Mouse (Mus musculus) CH12.LX (cell line): ENCODE measurements at regions not wholly inside any gene's neighbourhood (a gene's known extent, or its start where the extent isn't known, plus 50 kb on each side); places are given as distances from the start of the nearest gene placed in this dataset.

Experiments
- DNase-seq: peaks from one replicate; pipeline ENCODE4 v3.0.0-alpha.2; 2013; ENCODE audit errors: extremely low read depth
- H3K27ac ChIP-seq: 2 replicates; pipeline ENCODE4 v1.5.1; 2012; ENCODE audit warnings: low read depth, mild to moderate bottlenecking, control low read depth, moderate library complexity; ENCODE audit not compliant: insufficient read depth
- H3K27me3 ChIP-seq: replicated peaks from 2 replicates; pipeline ENCODE3; 2012; ENCODE audit warnings: inconsistent platforms
- H3K36me3 ChIP-seq, 2 experiments: replicated peaks in 1 of 2; 2 replicates each; pipeline versions ENCODE3 to v1.6.1; 2012; ENCODE audit warnings: inconsistent platforms in 1 of 2, low read length in 1 of 2, mild to moderate bottlenecking in 1 of 2, mixed read lengths in 1 of 2, moderate library complexity in 1 of 2; ENCODE audit not compliant: control insufficient read depth in 1 of 2, insufficient read depth in 1 of 2
- H3K4me1 ChIP-seq, 2 experiments: 2 replicates each; pipeline ENCODE4 v1.6.1; 2012; ENCODE audit warnings: inconsistent platforms in 1 of 2, moderate library complexity in 1 of 2; ENCODE audit not compliant: insufficient read depth in 2 of 2, control insufficient read depth in 1 of 2
- H3K4me2 ChIP-seq: 2 replicates; pipeline ENCODE4 v1.6.1; 2012; ENCODE audit warnings: low read depth, mild to moderate bottlenecking, control low read depth; ENCODE audit not compliant: poor library complexity, insufficient read depth, severe bottlenecking
- H3K4me3 ChIP-seq, 3 experiments: fragments of 150-350 bp in 1 of 3; sonication (generic) in 1 of 3; replicated peaks in 1 of 3; 2 replicates each; pipeline versions ENCODE3 to v1.5.1; 2011 to 2012; ENCODE audit warnings: low read depth in 2 of 3, low read length in 2 of 3, mild to moderate bottlenecking in 2 of 3, moderate library complexity in 2 of 3, control low read depth in 1 of 3, improper control_type of control experiment in 1 of 3, inconsistent platforms in 1 of 3, mixed read lengths in 1 of 3; ENCODE audit not compliant: poor library complexity in 1 of 3
- H3K79me2 ChIP-seq: replicated peaks from 2 replicates; pipeline ENCODE4 v1.6.1; 2012; ENCODE audit warnings: mild to moderate bottlenecking, moderate library complexity; ENCODE audit not compliant: control insufficient read depth, poor library complexity, insufficient read depth, severe bottlenecking; ENCODE audit errors: extremely low read depth
- H3K9ac ChIP-seq: 2 replicates; pipeline ENCODE4 v1.6.1; 2012; ENCODE audit warnings: low read depth, mild to moderate bottlenecking, control low read depth, moderate library complexity; ENCODE audit not compliant: insufficient read depth
- H3K9me3 ChIP-seq: replicated peaks from 2 replicates; pipeline ENCODE3; 2012; ENCODE audit warnings: low read length, inconsistent platforms, mixed read lengths
- CTCF ChIP-seq, 2 experiments: IDR thresholded peaks in 1 of 2; conservative IDR thresholded peaks in 1 of 2; 2 replicates each; pipeline ENCODE4 v1.5.1; 2011 to 2012; ENCODE audit warnings: low read depth in 2 of 2, low read length in 2 of 2, improper control_type of control experiment in 1 of 2, inconsistent platforms in 1 of 2, mild to moderate bottlenecking in 1 of 2, moderate library complexity in 1 of 2
- E2F4 ChIP-seq: IDR thresholded peaks from 2 replicates; pipeline ENCODE4 v1.6.1; 2011; ENCODE audit warnings: low read depth, low read length, improper control_type of control experiment; ENCODE audit not compliant: insufficient replicate concordance
- ELF1 ChIP-seq: IDR thresholded peaks from 2 replicates; pipeline ENCODE4 v1.6.1; 2014; ENCODE audit warnings: low read depth, mild to moderate bottlenecking, inconsistent platforms, low read length, improper control_type of control experiment
- ETS1 ChIP-seq: conservative IDR thresholded peaks from 2 replicates; pipeline ENCODE4 v1.6.1; 2012; ENCODE audit warnings: low read depth, mild to moderate bottlenecking, inconsistent platforms, low read length, improper control_type of control experiment, moderate library complexity
- HCFC1 ChIP-seq: IDR thresholded peaks from 2 replicates; pipeline ENCODE4 v1.6.1; 2012; ENCODE audit warnings: low read depth, mild to moderate bottlenecking, inconsistent platforms, low read length, improper control_type of control experiment
- JUN ChIP-seq: IDR thresholded peaks from 2 replicates; pipeline ENCODE4 v1.6.1; 2011; ENCODE audit warnings: low read depth, mild to moderate bottlenecking, low read length, improper control_type of control experiment, moderate library complexity; ENCODE audit not compliant: insufficient read depth
- JUND ChIP-seq: conservative IDR thresholded peaks from 2 replicates; pipeline ENCODE4 v1.6.1; 2011; ENCODE audit warnings: low read depth, low read length, improper control_type of control experiment
- KAT2A ChIP-seq: IDR thresholded peaks from 2 replicates; pipeline ENCODE4 v1.6.1; 2012; ENCODE audit warnings: low read length, improper control_type of control experiment, inconsistent platforms; ENCODE audit not compliant: insufficient replicate concordance
- MAZ ChIP-seq: IDR thresholded peaks from 2 replicates; pipeline ENCODE4 v1.6.1; 2012; ENCODE audit warnings: low read depth, mild to moderate bottlenecking, inconsistent platforms, low read length, improper control_type of control experiment, moderate library complexity
- MXI1 ChIP-seq: IDR thresholded peaks from 2 replicates; pipeline ENCODE4 v1.6.1; 2011; ENCODE audit warnings: mild to moderate bottlenecking, low read depth, low read length, improper control_type of control experiment
- NELFE ChIP-seq: IDR thresholded peaks from 2 replicates; pipeline ENCODE4 v1.6.1; 2011; ENCODE audit warnings: low read depth, low read length, improper control_type of control experiment
- NRF1 ChIP-seq: IDR thresholded peaks from 2 replicates; pipeline ENCODE4 v1.6.1; 2014; ENCODE audit warnings: low read depth, mild to moderate bottlenecking, inconsistent platforms, low read length, improper control_type of control experiment, moderate library complexity
- RAD21 ChIP-seq: IDR thresholded peaks from 2 replicates; pipeline ENCODE4 v1.6.1; 2011; ENCODE audit warnings: low read depth, mild to moderate bottlenecking, low read length, improper control_type of control experiment, moderate library complexity
- RCOR1 ChIP-seq: conservative IDR thresholded peaks from 2 replicates; pipeline ENCODE4 v1.6.1; 2012; ENCODE audit warnings: low read depth, mild to moderate bottlenecking, inconsistent platforms, low read length, improper control_type of control experiment
- SMC3 ChIP-seq: IDR thresholded peaks from 2 replicates; pipeline ENCODE4 v1.6.1; 2011; ENCODE audit warnings: low read depth, low read length, improper control_type of control experiment
- TBP ChIP-seq: conservative IDR thresholded peaks from 2 replicates; pipeline ENCODE4 v1.6.1; 2011; ENCODE audit warnings: low read depth, low read length, improper control_type of control experiment
- TCF12 ChIP-seq: IDR thresholded peaks from 2 replicates; pipeline ENCODE4 v1.6.1; 2014; ENCODE audit warnings: low read depth, mild to moderate bottlenecking, inconsistent platforms, low read length, improper control_type of control experiment
- ZMIZ1 ChIP-seq: IDR thresholded peaks from 2 replicates; pipeline ENCODE4 v1.6.1; 2012; ENCODE audit warnings: low read depth, mild to moderate bottlenecking, inconsistent platforms, low read length, improper control_type of control experiment
- ZNF384 ChIP-seq: IDR thresholded peaks from 2 replicates; pipeline ENCODE4 v1.6.1; 2012; ENCODE audit warnings: low read depth, low read length, improper control_type of control experiment, inconsistent platforms
- dilution Hi-C: fragments of 300-500 bp; cut with MboI; formaldehyde crosslinking; loops from 2 replicates; pipeline ENCODE4 v1.14.3; 2020; ENCODE audit warnings: low sequenced_read_pairs; ENCODE audit not compliant: extremely low pct_unique_long_range_greater_than_20kb, extremely low pct_ligation_motif_present
- in situ Hi-C: fragments of 300-500 bp; cut with MboI; formaldehyde crosslinking; loops from 3 replicates; pipeline ENCODE4 v1.14.3; 2019; ENCODE audit warnings: low sequenced_read_pairs, low pct_ligation_motif_present, low pct_unique_long_range_greater_than_20kb, mixed read lengths

DNA sequence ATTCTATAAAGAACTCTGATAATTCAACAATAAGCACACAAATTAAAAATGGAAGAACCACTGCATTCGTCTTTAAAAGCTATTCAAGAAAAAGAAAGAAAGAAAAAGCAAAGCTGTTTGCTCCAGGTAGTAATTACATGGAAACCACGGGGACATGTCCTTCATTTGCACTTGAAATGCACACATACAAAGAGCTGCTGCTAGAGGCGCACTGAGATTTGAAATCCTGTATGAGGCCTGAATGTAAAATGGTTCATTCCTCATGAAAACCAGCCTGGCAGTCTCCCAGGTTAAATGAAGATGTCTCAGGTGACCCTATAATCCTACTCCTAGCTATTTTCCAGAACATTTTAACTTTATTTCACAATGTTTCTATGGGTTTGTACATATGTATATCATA lies 123.7 kb upstream of the Vmn2r7 start:
- H3K4me2 ChIP-seq = no peak overlapping the region
- TF ChIP-seq JUND (no peak), ZMIZ1 (no peak), MXI1 (no peak), NELFE (no peak), SMC3 (no peak), RCOR1 (no peak), KAT2A (no peak), MAZ (no peak), NRF1 (no peak), JUN (no peak), ETS1 (no peak), E2F4 (no peak), HCFC1 (no peak), TBP (no peak), ZNF384 (no peak), ELF1 (no peak), CTCF (conservative IDR thresholded peaks at IDR 0.05 in 1 of 2, IDR thresholded peaks at IDR 0.05 in 1 of 2; ENCODE audit: low read depth in 2 of 2, low read length in 2 of 2) (no peak)
- no peak overlapping the region for H3K27ac ChIP-seq
- no peak overlapping the region for H3K4me3 ChIP-seq
- no peak for DNase-seq
- H3K4me1 ChIP-seq = peaks cover 0 to 11% of the 10 kb centered on the region in 2 experiments; a peak in 2 of 4 replicates
- no peaks in the 10 kb centered on the region for H3K36me3 ChIP-seq
- no peaks in the 10 kb centered on the region for H3K27me3 ChIP-seq
- in situ Hi-C loops = no loop called here
- no peak overlapping the region for H3K9ac ChIP-seq
- no peaks in the 10 kb centered on the region for H3K79me2 ChIP-seq
- H3K9me3 ChIP-seq = no peaks in the 10 kb centered on the region
- dilution Hi-C loops = no loop called here

DNA sequence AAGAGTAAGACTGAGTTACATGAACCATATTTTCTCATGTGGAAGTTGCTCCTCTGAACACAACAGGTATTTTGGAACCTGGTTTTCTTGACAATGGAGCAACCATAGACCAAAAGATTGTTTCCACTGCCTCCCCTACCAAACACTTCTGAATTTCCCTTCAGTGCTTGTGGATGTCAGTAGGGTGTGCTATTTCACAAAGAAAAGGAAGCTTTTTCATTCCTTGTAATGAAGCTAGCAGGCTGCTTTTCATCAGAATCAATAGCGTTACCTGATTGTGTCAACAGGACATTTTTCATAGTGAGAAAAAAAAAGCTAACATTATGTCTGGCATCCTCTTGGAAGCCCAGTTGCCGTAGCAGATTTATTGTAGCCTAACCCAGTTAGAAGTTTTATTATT lies 124.8 kb upstream of the Kcnab1 start:
- TF ChIP-seq TCF12 (no peak), ETS1 (no peak), RAD21 (peak; percentile 63), SMC3 (peak; percentile 40), KAT2A (no peak), CTCF (conservative IDR thresholded peaks at IDR 0.05 in 1 of 2, IDR thresholded peaks at IDR 0.05 in 1 of 2; ENCODE audit: low read depth in 2 of 2, low read length in 2 of 2) (peak in 1 of 2 experiments; percentile 58; a peak in 2 of 4 replicates), JUN (no peak)
- DNase-seq = no peak
- Histone ChIP-seq H3K9ac (no peak overlapping the region), H3K9me3 (no peaks in the 10 kb centered on the region), H3K36me3 (no peaks in the 10 kb centered on the region), H3K27me3 (no peaks in the 10 kb centered on the region), H3K4me1 (no peaks in the 10 kb centered on the region), H3K4me2 (no peak overlapping the region), H3K4me3 (no peak overlapping the region), H3K27ac (no peak overlapping the region), H3K79me2 (no peaks in the 10 kb centered on the region)
- dilution Hi-C loops = no loop called here
- in situ Hi-C loops = loop anchor here (25.0 kb wide), 1 partner anchor 953 kb away; no protein-coding TSS in a partner anchor
